Mouse (Mus musculus) MEL (cell line): ENCODE data around the gene Clptm1.

ENCODE experiments used
- CTCF ChIP-seq, 3 experiments: IDR thresholded peaks in 2 of 3; conservative IDR thresholded peaks in 1 of 3; 2 replicates each; pipeline ENCODE4 v1.5.1; 2011 to 2012; ENCODE audit warnings: low read length in 3 of 3, low read depth in 2 of 3, mild to moderate bottlenecking in 2 of 3, improper control_type of control experiment in 1 of 3, inconsistent platforms in 1 of 3, mixed read lengths in 1 of 3, moderate library complexity in 1 of 3; ENCODE audit not compliant: control insufficient read depth in 1 of 3, insufficient read depth in 1 of 3, poor library complexity in 1 of 3, severe bottlenecking in 1 of 3
- ETS1 ChIP-seq: IDR thresholded peaks from 2 replicates; pipeline ENCODE4 v1.6.1; 2012; ENCODE audit warnings: low read depth, mild to moderate bottlenecking, inconsistent platforms, low read length, improper control_type of control experiment, moderate library complexity
- MAFK ChIP-seq: IDR thresholded peaks from 2 replicates; pipeline ENCODE4 v1.6.1; 2011; ENCODE audit warnings: low read depth, mild to moderate bottlenecking, low read length, improper control_type of control experiment, borderline replicate concordance

DNA sequence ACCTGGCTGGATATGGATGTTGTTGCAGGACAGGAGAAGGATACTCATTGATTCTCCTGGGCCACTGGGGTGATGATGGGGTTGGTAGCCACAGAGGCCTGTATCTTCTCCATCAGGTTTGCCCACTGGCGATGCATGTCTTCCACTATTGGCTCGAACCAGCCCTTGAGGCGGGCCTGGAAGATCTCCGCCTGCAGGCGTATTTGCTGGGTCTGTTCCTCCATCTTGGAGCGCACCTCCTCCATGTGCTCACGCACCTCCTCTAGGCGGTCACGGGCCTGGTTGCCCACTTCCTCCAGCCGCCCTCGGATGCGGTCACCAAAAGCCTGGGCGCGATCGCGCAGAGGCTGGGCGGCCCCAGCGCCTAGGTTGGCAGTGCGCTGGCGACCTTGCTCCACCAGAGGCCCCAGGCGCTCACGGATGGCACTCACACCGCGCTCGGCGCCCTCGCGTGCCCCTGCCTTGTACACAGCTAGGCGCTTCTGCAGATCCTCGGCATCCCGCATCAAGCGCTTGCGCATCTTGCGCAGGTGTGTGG lies 31.6 kb upstream of the Clptm1 start:
- TF ChIP-seq ETS1 (no peak), MAFK (no peak), CTCF (IDR thresholded peaks at IDR 0.05 in 2 of 3, conservative IDR thresholded peaks at IDR 0.05 in 1 of 3; ENCODE audit: control insufficient read depth in 1 of 3, insufficient read depth in 1 of 3, low read depth in 2 of 3, low read length in 3 of 3, poor library complexity in 1 of 3, severe bottlenecking in 1 of 3) (no peak)
